Mouse (Mus musculus): ENCODE data around the gene Edem2.

Gene Edem2

GRCm38 (mm10) chr2:155683821-155684220, 45.5 kb downstream of the Edem2 start:
- DNase-seq = no peak

- DNase-seq = no peak
Measured at GRCm38 (mm10) chr2:155683137-155683536, 46.1 kb downstream of the Edem2 start.

GRCm38 (mm10) chr2:155681874-155682273, 47.4 kb downstream of the Edem2 start:
- no peak for DNase-seq

GRCm38 (mm10) chr2:155681194-155681593, 48.1 kb downstream of the Edem2 start:
- DNase-seq = no peak

- no peak for DNase-seq
Measured at GRCm38 (mm10) chr2:155680591-155680990, 48.7 kb downstream of the Edem2 start.

- no peak for DNase-seq
Measured at GRCm38 (mm10) chr2:155679586-155680110, 49.6 kb downstream of the Edem2 start.

- DNase-seq = no peak
Measured at GRCm38 (mm10) chr2:155675118-155675517, 54.2 kb downstream of the Edem2 start.

- DNase-seq = peak; percentile 66
Measured at GRCm38 (mm10) chr2:155673546-155673945, 55.7 kb downstream of the Edem2 start.

- peak; percentile 16 for DNase-seq
Measured at GRCm38 (mm10) chr2:155671236-155671635, 58.0 kb downstream of the Edem2 start.

GRCm38 (mm10) chr2:155668461-155668860, 60.8 kb downstream of the Edem2 start:
- DNase-seq = no peak

- no peak for DNase-seq
Measured at GRCm38 (mm10) chr2:155667881-155668280, 61.4 kb downstream of the Edem2 start.

- DNase-seq = no peak
Measured at GRCm38 (mm10) chr2:155663910-155664460, 65.3 kb downstream of the Edem2 start.

- peak; percentile 44 for DNase-seq
Measured at GRCm38 (mm10) chr2:155663097-155663496, 66.2 kb downstream of the Edem2 start.

GRCm38 (mm10) chr2:155662390-155662789, 66.9 kb downstream of the Edem2 start:
- no peak for DNase-seq

GRCm38 (mm10) chr2:155655759-155656372, 73.4 kb downstream of the Edem2 start:
- DNase-seq = no peak

- DNase-seq = no peak
Measured at GRCm38 (mm10) chr2:155652618-155653017, 76.7 kb downstream of the Edem2 start.
